Mouse (Mus musculus): ENCODE results near the gene Rbfox2.
"Not testable (repeated sequence)": the region's sequence is repeated elsewhere in the genome, so short reads cannot be mapped to it uniquely, and the experiment has no call there.

Gene Rbfox2

DNA sequence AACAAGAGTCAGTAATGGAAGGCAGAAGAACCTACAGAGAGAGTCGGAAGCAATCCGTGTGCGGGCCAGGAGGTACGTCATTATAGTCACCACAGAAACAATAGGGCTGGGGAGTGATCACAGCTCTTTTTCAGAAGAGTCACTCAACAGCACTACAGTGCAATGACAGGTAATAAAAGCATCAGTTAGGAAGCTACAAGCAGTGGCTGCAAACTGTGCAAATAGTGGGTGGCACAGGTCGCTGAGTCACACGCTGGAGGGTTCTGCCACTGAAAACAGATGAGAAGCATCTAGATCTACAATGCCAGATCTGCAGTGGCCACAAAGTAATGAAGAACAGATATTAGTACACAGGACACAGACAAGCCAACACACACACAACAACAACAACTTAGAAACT is 32.9 kb downstream of the Rbfox2 start:
- DNase-seq (ENCODE audit: low spot score in 2 of 2), result no peak

DNA sequence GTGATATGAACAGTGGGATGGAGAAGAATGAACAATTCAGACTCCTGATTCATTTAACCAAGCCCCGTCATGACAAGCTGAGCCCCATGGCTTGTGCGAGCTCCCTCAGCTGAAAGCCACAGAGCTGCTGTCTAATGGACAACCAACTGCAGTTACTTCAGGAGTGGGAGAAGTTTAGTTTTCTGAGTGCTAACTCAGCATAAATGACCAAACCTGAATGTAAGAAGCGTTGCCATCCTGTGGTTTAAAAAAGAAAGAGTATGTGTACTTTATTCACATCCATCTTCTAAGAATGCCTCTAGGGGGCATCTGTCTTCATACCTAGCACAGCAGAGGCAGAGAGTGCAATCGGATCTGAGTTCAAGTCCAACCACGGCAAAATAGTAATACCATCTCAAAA is 35.5 kb downstream of the Rbfox2 start:
- no peak for DNase-seq (ENCODE audit: low spot score in 2 of 2)

DNA sequence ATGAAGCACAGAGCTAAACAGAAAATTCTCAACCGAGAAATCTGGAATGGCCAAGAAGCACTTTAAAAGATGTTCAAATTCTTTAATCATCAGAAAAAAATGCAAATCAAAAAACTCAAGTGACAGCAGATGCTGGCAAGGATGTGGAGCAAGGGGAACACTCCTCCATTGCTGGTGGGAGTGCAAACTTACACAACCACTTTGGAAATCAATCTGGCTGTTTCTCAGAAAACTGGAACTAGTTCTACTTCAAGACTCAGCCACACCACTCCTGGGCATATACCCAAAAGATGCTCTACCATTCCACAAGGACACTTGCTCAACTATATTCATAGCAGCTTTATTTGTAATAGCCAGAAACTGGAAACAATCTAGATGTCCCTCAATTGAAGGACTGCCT is 37.3 kb downstream of the Rbfox2 start:
- not testable (repeated sequence) for DNase-seq (ENCODE audit: low spot score in 2 of 2)

DNA sequence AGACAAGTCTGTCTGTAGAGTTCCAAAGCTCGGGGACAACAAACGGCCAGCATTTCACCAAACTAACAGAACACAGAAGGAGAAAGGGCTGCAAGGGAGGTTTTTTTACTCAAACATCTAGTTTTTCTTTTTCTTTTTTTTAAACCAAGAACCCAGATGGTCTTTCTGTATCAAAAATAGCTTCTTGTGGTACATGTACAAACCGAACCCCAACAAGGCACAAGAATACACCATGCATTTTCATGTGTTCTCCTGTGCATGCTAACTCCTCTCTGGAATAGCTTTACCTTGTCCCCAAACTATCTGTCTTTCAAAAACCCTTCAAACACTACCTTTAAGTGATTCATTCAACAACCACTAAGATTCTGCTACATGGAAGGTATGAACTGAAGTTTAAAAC is 38.4 kb downstream of the Rbfox2 start:
- DNase-seq (ENCODE audit: low spot score in 2 of 2), result no peak

DNA sequence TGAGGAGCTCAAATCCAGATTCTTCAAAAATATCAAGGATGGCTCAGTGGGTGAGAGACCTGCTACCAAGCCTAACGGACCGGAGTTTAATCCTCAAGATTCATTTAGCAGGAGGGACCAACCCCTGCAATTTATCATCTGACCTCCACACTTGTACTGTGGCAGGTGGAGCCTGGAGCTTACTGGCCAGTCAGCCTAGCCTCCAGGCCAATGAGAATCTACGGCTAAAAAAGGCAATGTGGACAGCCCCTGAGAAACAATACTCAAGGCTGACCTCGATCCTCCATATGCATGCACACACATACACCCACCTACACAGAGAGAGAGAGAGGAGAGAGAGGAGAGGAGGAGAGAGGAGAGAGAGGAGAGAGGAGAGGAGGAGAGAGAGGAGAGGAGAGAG is 41.5 kb downstream of the Rbfox2 start:
- no peak for DNase-seq (ENCODE audit: low spot score in 2 of 2)

DNA sequence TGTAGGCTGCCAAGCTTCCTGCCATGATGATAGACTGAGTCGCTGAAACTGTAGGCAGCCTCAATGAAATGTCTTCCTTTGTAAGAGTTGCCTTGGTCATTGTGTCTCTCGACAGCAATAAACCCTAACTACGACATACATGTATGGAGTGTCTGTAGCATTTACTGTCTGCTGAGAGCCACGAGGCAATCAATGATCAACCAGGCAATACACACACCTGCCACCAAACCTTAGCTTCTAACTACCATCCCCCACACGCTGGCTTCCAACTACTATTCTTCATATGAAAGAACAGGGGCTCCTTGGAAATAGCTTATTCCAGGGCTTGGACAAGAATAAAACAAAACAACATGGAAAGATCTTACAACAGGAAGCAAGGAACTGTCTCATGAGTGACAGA is 42.5 kb downstream of the Rbfox2 start:
- no peak for DNase-seq (ENCODE audit: low spot score in 2 of 2)

DNA sequence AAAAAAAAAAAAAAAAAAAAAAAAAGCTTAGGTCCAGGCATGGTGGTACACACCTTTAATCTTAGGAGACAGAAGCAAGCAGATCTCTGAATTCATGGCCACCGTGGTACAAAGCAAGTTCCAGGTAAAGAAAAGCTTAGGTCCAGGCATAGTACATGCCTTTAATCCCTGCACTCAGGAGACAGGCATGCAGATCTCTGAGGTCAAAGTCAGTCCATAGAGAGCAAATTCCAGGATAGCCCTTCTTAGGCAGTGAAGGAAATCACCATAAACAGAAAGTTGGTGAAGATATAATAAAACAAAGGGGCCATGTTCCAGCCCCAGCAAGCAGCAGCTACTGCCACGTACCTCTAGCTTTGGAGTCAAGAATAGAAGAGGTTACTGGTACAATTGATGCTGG is 44.0 kb downstream of the Rbfox2 start:
- no peak for DNase-seq (ENCODE audit: low spot score in 2 of 2)

DNA sequence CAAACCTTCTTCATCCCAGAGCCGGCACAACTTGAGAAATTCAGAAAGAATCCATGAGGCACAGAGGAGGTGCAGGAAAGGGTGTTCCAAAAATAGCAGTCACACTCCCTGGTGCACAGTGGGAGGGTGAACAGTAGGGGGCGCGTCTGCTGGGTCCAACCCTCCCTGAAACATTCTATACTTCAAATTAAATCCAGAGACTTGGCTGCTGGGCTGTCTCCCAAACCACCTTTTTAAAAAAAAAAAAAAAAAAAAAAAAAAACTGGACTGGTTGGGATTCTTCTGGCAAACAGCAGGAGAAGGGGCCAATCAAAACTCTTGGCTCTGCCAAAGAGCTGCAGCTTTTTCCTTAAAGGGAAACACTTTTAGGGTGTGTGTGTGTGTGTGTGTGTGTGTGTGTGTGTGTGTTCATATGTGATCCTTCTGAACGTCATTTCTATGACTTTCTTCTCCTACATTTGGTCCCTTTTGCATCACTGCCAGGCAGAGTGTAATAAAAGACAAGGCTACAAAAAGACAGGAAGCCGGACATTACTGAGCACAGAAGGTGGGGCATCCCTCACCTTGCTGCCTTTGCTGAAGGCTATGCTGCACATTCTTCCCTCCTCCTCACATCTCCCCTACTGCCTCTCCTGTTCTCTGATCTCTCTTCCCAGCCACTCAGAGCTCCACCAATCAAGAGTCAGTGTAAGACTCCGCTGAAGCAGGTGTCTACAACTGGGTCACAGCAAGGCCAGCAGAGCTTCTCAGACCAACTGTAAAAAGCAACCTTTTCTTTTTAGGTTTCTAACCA is 49.2 kb downstream of the Rbfox2 start:
- peak in 1 of 2 experiments; percentile 39 for DNase-seq (ENCODE audit: low spot score in 2 of 2)

DNA sequence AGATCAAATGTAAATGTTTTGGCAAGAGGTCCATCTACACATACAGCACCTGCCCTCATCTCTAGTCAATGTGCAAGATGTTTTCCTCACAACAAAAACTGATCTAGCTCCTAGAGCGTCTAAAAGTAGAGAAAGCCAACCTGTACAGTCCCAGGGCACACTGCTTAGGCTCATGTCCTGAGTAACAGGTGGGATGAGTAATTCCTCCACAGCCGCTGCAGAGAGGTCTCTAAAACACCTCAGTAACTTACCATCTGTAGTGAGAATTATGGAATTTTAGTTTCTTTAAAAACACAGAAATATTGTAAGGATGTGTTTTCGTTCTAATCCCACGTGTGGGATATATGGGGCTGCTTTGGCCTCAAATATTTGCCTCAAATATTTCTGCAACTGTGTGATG is 50.0 kb downstream of the Rbfox2 start:
- no peak for DNase-seq (ENCODE audit: low spot score in 2 of 2)

DNA sequence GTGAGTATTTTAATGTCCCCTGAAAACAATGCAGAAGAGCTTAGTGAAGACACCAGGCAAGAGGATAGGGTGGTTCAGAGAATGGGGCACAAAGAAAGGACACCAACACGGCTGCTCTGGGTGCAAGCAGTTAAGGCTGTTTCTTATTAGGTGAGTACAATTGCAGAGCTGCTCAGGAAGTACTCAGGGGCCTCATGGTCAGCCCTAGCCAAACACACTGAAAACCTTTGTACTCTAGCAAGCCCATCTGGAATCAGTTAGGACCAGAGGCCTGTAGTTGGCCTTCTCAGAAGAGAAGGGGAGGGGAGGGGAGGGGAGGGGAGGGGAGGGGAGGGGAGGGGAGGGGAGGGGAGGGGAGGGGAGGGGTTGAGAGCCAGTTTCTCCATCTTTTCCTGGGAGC is 52.2 kb downstream of the Rbfox2 start:
- DNase-seq (ENCODE audit: low spot score in 2 of 2), result no peak

DNA sequence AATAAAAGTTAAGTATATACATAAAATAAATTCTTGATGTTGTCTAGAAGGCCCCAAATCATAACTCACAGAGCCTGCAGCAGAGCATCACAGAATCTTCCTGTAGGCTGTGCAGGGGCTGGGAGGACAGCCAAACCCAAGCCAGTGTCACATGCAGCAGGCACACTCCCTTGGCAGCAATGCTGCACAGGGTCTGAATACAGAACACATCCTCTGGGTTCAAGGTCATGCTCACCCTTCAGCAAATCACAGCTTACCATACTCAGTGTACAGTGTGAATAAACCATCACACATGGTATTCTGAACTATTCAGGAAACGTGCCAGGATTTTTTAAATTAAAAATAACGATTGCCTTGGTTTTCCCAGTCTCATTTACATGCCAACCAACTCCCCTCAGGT is 52.7 kb downstream of the Rbfox2 start:
- DNase-seq (ENCODE audit: low spot score in 2 of 2), result no peak

DNA sequence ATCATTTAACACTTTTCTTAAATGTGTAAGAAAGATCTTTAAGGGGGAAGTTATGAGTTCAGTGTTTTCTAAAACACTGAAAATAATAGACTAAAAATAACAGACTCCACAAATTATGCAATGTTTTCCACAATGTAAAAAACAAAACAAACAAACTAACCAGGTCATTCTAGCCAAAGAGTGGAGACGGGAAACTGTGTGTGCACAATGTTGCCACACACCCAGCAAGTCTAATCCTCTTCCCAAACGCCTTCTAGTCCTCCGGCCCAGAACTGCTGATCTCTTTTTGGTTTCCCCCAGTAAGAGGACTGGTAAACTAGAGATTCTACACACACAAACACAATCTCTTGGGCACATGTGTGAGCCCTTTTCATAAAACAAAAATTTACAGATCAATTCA is 55.1 kb downstream of the Rbfox2 start:
- DNase-seq (ENCODE audit: low spot score in 2 of 2), result no peak

DNA sequence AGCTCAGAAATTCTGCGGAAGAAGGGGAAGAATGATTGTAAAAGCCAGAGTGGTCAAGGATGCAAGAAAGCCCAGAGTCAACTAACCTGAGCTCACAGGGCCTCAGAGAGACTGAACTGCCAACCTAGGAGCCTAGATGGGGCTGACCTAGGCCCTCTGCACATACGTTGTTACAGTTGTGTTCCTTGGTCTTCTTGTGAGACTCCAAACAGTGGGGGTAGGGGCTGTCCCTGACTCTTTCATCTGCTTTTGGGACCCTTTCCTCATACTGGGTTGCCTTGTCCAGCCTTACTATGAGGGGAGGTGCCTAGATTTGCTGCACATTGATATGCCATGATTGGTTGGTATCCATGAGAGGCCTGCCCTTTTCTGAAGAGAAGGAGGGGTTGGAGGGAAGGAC is 56.0 kb downstream of the Rbfox2 start:
- DNase-seq (ENCODE audit: low spot score in 2 of 2), result no peak

DNA sequence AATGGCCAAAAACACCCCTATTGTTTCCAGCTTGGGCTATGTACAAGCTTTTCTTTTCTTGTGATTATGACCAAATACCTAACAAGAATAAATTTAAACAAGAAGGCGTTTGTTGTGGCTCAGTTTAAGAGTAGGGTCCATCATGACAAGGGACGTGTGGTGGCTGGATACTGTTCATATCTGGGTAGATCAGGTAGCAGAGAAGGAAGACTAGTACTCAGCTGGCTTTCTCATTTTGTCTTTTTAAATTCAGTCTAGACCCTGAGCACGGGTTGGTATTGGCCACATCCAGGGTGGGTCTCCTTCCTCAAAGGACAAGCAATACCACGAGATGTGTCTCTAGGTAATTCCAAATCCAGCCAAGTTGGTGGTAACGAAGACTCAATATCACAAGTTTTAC is 57.4 kb downstream of the Rbfox2 start:
- DNase-seq (ENCODE audit: low spot score in 2 of 2), result no peak

DNA sequence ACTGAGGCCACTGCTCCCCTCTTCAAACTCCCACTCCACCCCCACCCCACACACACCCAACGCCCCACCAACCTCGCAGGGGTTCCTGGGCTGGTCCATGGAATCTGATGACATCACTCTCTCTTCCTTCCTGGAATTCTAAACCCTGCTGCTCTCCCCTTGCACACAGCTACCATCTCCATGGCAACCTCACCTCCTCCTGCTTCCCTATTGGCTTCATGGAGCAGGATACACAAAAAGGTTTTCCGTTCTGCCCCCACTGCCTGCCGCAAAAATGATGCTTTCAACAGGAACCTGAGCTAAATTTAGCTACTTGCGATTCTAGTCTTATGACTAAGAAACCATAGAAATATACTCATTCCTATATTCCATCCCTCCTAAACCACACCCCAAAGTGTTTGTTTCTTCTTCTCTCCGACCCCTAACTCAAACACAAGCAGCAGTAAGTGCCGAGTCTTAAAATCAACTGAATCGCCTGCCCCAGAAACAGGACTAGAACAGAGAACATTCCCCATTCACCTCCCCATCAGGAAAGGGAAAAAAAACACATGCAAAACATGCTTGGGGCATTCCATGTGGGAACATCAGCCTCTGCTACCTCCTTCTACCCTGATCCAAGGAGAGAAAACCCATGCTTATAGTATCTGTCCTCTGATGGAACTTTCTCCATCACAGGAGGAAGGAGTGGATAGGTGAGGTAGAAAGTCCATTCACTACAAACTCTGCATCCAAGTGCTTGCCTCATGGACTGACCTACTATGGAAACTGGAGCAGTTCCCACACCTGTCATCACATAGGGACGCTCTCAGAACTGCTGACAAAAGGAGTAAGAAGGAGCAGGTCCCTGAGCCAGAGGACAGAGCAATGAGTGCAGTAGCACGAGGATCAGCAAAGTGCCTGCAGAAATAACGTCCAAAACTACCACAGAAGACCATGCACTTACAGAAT is 61.1 kb downstream of the Rbfox2 start:
- DNase-seq (ENCODE audit: low spot score in 2 of 2), result no peak

DNA sequence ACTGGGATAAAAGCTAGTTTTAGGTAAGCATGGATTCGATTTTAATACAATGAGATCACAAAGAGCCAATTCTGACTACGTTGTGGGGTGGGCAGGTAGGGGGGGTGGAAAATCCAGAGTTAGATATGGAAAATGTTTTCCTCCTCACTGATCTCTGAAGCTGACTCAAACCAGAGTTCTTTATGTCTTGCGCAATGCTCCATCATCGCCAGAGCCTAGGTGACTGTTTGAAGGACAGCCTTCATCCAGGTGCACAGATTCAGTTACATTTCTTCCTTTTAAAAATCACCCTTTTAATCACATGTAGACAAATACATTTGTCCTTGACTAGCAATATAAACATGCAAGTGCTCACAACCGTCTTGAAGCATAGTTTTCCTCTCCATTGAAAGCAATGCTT is 62.2 kb downstream of the Rbfox2 start:
- no peak for DNase-seq (ENCODE audit: low spot score in 2 of 2)

DNA sequence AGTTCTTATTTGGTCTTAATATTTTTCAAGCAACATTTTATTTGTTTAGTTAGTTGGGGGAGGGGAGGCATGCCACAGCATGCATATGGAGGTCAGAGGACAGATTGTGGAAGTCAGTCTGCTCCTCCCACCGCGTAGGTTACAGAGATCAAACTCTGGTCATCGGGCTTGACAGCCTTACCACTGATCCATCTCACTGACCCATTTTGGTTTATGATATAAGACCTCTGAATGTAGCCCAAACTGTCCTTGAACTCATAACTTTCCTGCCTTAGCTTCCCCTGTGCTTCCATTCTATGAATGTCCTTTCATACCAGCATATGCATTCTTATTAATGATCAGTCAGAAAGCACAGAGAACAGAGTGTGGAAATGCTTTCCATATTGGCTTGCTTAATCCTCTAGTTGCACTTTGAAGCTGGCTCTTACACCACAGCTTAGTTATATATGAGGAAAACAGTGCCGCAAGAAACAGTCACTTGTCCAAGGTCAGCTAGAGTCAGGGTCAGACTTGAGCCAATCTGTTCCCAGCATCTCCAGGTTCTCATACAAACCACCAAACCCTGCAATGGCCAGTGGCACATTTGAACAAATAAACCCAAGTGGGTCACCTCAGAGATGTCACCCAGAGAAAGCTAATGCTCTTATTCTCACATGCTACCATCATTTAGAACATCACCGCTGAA is 62.8 kb downstream of the Rbfox2 start:
- no peak for DNase-seq (ENCODE audit: low spot score in 2 of 2)

DNA sequence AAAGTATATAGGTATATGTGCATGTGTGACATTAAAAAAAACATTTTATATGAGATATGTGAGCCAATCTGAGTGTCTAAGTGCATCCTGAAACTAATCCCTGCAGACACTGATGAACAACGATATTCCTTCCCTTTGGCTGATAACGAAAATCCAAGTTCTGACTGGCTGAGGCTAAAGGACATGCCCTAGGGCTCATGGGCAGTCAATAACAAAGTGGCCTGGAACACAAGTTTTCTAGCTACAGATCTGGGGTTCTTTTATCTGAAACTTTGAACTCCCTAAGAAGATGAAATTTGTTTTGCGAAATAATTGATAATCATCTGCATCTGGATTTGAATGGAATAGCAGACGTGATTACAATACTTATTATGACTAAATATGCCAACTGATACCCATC is 66.2 kb downstream of the Rbfox2 start:
- DNase-seq (ENCODE audit: low spot score in 2 of 2), result no peak

DNA sequence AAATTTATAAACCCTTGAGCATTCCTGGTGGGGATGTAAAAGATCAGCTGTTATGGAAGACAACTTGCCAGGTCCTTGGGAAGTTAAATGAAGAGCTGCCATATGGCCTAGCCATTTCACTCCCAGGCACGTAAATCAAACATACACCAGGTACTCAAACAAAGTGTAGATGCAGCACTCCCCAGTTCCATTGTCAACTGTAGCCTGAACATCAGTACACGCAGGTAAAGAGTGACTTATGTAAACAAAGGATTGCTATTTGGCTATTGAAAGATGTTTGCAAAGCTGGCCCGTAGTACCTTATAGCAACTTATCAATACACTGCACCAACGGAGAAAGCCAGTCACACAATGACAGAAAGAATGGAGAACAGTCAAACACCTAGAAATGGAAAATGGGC is 67.2 kb downstream of the Rbfox2 start:
- DNase-seq (ENCODE audit: low spot score in 2 of 2), result no peak

DNA sequence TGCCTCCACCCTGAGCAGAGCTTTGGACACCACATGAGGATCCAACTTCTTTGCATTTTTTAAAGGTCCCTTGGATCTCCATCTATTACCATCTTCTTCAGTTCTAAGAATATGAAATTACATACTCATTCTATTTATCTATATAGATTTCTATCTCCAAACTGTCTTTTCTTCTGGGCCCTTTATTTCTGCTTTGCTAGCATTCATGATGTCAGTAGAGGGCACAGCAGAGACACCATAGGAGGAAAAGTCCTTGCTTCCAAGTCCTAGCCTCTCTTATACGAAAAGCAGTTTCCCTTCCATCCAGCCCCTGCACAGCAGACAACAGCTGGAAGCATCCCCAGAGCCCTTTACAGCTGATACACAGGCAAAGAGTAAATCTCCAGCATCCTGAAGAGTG is 69.1 kb downstream of the Rbfox2 start:
- no peak for DNase-seq (ENCODE audit: low spot score in 2 of 2)

DNA sequence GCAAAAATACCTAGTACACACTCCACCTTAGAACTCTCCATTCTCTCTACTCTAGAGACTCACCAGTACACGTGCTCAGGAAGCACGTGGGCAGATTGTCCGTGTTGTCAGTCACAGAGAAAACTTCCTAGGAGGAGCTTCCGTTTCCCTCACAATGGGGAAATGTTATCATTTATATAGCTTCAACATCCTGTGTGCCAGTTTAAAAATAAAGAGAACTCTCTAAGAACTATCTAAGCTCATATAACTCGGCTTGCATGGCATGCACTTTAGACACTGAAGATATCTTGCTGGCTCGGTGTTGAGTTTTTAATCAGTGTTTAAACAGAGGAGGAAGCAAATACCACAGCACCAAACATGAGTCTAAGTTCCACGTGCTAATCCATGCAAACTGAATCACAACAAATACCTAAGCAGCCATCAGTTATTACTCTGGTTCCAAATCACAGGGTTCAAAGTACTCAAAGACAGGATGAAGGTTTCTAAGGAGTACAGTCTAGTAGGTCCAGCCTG is 70.7 kb downstream of the Rbfox2 start:
- DNase-seq (ENCODE audit: low spot score in 2 of 2), result no peak

DNA sequence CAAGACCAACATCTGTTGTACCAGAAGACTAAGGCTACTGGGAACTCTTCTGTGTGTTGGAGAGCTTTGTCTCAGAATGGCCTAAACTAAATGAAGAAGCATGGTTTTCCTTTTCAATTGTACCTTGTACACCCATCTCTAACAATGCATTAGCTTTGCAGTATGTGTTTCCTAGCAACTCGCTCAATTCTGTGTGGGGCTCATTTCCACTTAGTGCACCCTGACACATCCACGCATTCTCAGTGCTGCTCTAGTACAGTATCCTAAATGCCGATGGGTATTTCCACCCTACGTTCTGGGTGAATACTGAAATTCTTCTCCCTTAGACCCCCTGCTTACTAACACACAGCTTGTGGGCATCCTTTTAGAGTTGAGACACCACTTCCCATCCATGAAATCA is 71.3 kb downstream of the Rbfox2 start:
- DNase-seq (ENCODE audit: low spot score in 2 of 2), result no peak

All from spleen, postnatal 10 days (tissue).